Mouse (Mus musculus): ENCODE results near the gene Eci1. TPM values are rescaled to one million over a fixed set of nuclear protein-coding genes. Genes with fewer than 3 reads are reported as not detected.
A peak's percentile ranks its signal among the peaks of the same experiment; 100 is the strongest.

The Eci1 gene
- polyA plus RNA-seq, 2 experiments from 2014 or later = 50.3 to 57.7 TPM

GRCm38 (mm10) chr17:24474557-24474956 is 48.1 kb downstream of the Eci1 start:
- ATAC-seq = no peak

- no peak for ATAC-seq
Observed at GRCm38 (mm10) chr17:24475586-24475985, 49.1 kb downstream of the Eci1 start.

- no peak for ATAC-seq
Observed at GRCm38 (mm10) chr17:24476022-24476776, 49.8 kb downstream of the Eci1 start.

GRCm38 (mm10) chr17:24477053-24477984 is 50.9 kb downstream of the Eci1 start:
- no peak for ATAC-seq

GRCm38 (mm10) chr17:24477985-24478600 is 51.7 kb downstream of the Eci1 start:
- no peak for ATAC-seq

GRCm38 (mm10) chr17:24478663-24479380 is 52.4 kb downstream of the Eci1 start, which contains the start of gene Mlst8:
Mlst8 (minus strand) TSS chr17:24479078.
- peak; percentile 94 for ATAC-seq

GRCm38 (mm10) chr17:24479431-24479830 is 53.0 kb downstream of the Eci1 start:
- no peak for ATAC-seq

GRCm38 (mm10) chr17:24480201-24480826 is 53.9 kb downstream of the Eci1 start:
- ATAC-seq = no peak

- no peak for ATAC-seq
Observed at GRCm38 (mm10) chr17:24481027-24481815, 54.8 kb downstream of the Eci1 start.

GRCm38 (mm10) chr17:24483495-24483894 is 57.1 kb downstream of the Eci1 start:
- ATAC-seq = no peak

GRCm38 (mm10) chr17:24485090-24485860 is 58.8 kb downstream of the Eci1 start:
- ATAC-seq = no peak

- no peak for ATAC-seq
Observed at GRCm38 (mm10) chr17:24488186-24488661, 61.8 kb downstream of the Eci1 start, which contains the start of gene Caskin1. Caskin1 (plus strand) TSS chr17:24488601.

GRCm38 (mm10) chr17:24488662-24489264 is 62.3 kb downstream of the Eci1 start:
- ATAC-seq = peak; percentile 43

Other genes with a start within 250 kb of the Eci1 start
- under 1 TPM; 0.47 to 0.62 TPM for gene Tbc1d24, start 221.1 kb upstream of the Eci1 start, polyA plus RNA-seq (2017; shearing (Covaris generic))
- under 1 TPM in 1 of 2 experiments, not detected in 1; 0.07 TPM for gene Ntn3, start 217.1 kb upstream of the Eci1 start, polyA plus RNA-seq (2017; shearing (Covaris generic))
- gene Tedc2, start 205.8 kb upstream of the Eci1 start, polyA plus RNA-seq (2017; shearing (Covaris generic)) = 10 to 100 TPM in 1 of 2 experiments, 1 to 10 TPM in 1; 8.9 to 17.5 TPM
- 1 to 10 TPM; 4.1 to 6.6 TPM for gene Ccnf, start 175.2 kb upstream of the Eci1 start, polyA plus RNA-seq (2017; shearing (Covaris generic))
- under 1 TPM in 1 of 2 experiments, not detected in 1; 0.49 TPM for gene Abca17, start 75.6 kb upstream of the Eci1 start, polyA plus RNA-seq (2017; shearing (Covaris generic))
- 10 to 100 TPM; 17.0 to 23.7 TPM for gene Abca3, start 74.7 kb upstream of the Eci1 start, polyA plus RNA-seq (2017; shearing (Covaris generic))
- 100 to 1,000 TPM; 127 to 181 TPM for gene Rnps1, start 12.1 kb upstream of the Eci1 start, polyA plus RNA-seq (2017; shearing (Covaris generic))
- 1 to 10 TPM; 7.4 to 8.3 TPM for gene Dnase1l2, start 16.5 kb downstream of the Eci1 start, polyA plus RNA-seq (2017; shearing (Covaris generic))
- 10 to 100 TPM; 34.3 to 62.8 TPM for gene E4f1, start 43.7 kb downstream of the Eci1 start, polyA plus RNA-seq (2017; shearing (Covaris generic))
- 1 to 10 TPM; 4.1 to 5.3 TPM for gene Pgp, start 43.8 kb downstream of the Eci1 start, polyA plus RNA-seq (2017; shearing (Covaris generic))
- not detected for gene Bricd5, start 47.2 kb downstream of the Eci1 start, polyA plus RNA-seq (2017; shearing (Covaris generic))
- 10 to 100 TPM; 14.3 to 25.8 TPM for gene Mlst8, start 52.4 kb downstream of the Eci1 start, polyA plus RNA-seq (2017; shearing (Covaris generic))
- under 1 TPM; 0.16 TPM for gene Caskin1, start 62.0 kb downstream of the Eci1 start, polyA plus RNA-seq (2017; shearing (Covaris generic))
- 10 to 100 TPM; 52.8 to 72.1 TPM for gene Traf7, start 101.3 kb downstream of the Eci1 start, polyA plus RNA-seq (2017; shearing (Covaris generic))
- gene Rab26, start 107.6 kb downstream of the Eci1 start, polyA plus RNA-seq (2017; shearing (Covaris generic)) = 1 to 10 TPM; 4.0 to 5.0 TPM
- 10 to 100 TPM; 16.8 to 34.7 TPM for gene Pkd1, start 123.2 kb downstream of the Eci1 start, polyA plus RNA-seq (2017; shearing (Covaris generic))
- 10 to 100 TPM; 20.5 to 28.2 TPM for gene Tsc2, start 206.0 kb downstream of the Eci1 start, polyA plus RNA-seq (2017; shearing (Covaris generic))
- 1 to 10 TPM; 3.1 to 6.0 TPM for gene Nthl1, start 206.0 kb downstream of the Eci1 start, polyA plus RNA-seq (2017; shearing (Covaris generic))
- gene Slc9a3r2, start 223.7 kb downstream of the Eci1 start, polyA plus RNA-seq (2017; shearing (Covaris generic)) = not detected
- not detected for gene Npw, start 231.8 kb downstream of the Eci1 start, polyA plus RNA-seq (2017; shearing (Covaris generic))
- 1 to 10 TPM; 3.7 to 5.4 TPM for gene Zfp598, start 243.0 kb downstream of the Eci1 start, polyA plus RNA-seq (2017; shearing (Covaris generic))

Data from CD4-positive, CD25-positive, alpha-beta regulatory T cell, adult 4 months (primary cell).